Mouse (Mus musculus) testis, adult 2 months (tissue): ENCODE measurements around the gene Ociad1.

Experiments used
- CTCF ChIP-seq: fragments of 200-500 bp; IDR thresholded peaks from 2 replicates; pipeline ENCODE4 v1.5.1; 2012; ENCODE audit warnings: low read depth, mild to moderate bottlenecking, inconsistent platforms, low read length, moderate library complexity; ENCODE audit not compliant: control insufficient read depth, insufficient read depth, insufficient replicate concordance
- POLR2A ChIP-seq: fragments of 200-500 bp; IDR thresholded peaks from 2 replicates; pipeline ENCODE4 v1.6.1; 2012; ENCODE audit warnings: low read depth, mild to moderate bottlenecking, inconsistent platforms, low read length, moderate library complexity; ENCODE audit not compliant: control insufficient read depth

- TF ChIP-seq CTCF: no peak
- no peak for TF ChIP-seq POLR2A
Measured at GRCm38 (mm10) chr5:73324526-73325170, 32.1 kb downstream of the Ociad1 start.
